Mouse (Mus musculus): ENCODE measurements at regions not wholly inside any gene's neighbourhood (a gene's known extent, or its start where the extent isn't known, plus 50 kb on each side); places are given as distances from the start of the nearest gene placed in this dataset.

GRCm38 (mm10) chr11:90844266-90844924 lies 156.2 kb upstream of the Tom1l1 start:
- Histone ChIP-seq H3K36me3 (no peaks in the 10 kb centered on the region), H3K4me1 (no peaks in the 10 kb centered on the region), H3K9me3 (replicated peaks) (no peaks in the 10 kb centered on the region), H3K27me3 (replicated peaks) (no peaks in the 10 kb centered on the region), H3K9ac (no peak overlapping the region), H3K27ac (no peak overlapping the region), H3K4me3 (no peak overlapping the region), H3K4me2 (no peak overlapping the region)
- 71% methylated on average over 15 of the region's 15 CpGs for WGBS (ENCODE audit: insufficient replicate concordance)
- no peak for ATAC-seq

DNA sequence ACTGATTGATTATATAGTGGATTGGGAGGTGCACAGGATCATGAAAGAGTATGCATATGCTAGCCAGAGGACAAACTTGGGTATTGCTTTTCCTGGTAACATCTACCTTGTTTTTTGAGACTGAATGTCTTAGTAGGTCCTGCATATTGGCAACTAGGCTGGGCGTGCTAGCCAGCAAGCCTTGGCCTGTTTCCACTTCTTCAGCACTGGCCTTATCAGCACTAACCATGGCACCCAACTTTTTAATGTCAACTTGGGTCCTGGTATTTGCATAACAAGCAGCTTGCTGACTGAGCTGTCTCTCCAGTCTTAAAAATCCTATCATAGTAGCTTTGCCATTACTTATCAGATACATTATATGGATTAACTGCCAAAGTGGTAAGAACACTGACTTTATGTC lies 150.0 kb upstream of the Tom1l1 start:
- Histone ChIP-seq H3K4me1 (no peaks in the 10 kb centered on the region), H3K27me3 (replicated peaks) (no peaks in the 10 kb centered on the region), H3K27ac (no peak overlapping the region), H3K9ac (no peak overlapping the region), H3K36me3 (no peaks in the 10 kb centered on the region), H3K4me3 (no peak overlapping the region), H3K4me2 (no peak overlapping the region), H3K9me3 (replicated peaks) (no peaks in the 10 kb centered on the region)
- 38% methylated on average over 1 of the region's 1 CpGs for WGBS (ENCODE audit: insufficient replicate concordance)
- no peak for ATAC-seq

- no peaks in the 10 kb centered on the region for H3K27me3 ChIP-seq (replicated peaks)
- no peak overlapping the region for H3K4me2 ChIP-seq
- no peak for ATAC-seq
- no peaks in the 10 kb centered on the region for H3K9me3 ChIP-seq (replicated peaks)
- H3K36me3 ChIP-seq, result no peaks in the 10 kb centered on the region
- H3K27ac ChIP-seq, result no peak overlapping the region
- WGBS (ENCODE audit: insufficient replicate concordance), result 52% methylated on average over 5 of the region's 5 CpGs
- H3K4me1 ChIP-seq, result no peaks in the 10 kb centered on the region
- no peak overlapping the region for H3K9ac ChIP-seq
- H3K4me3 ChIP-seq, result no peak overlapping the region
Observed at GRCm38 (mm10) chr11:90824761-90825160, 136.6 kb upstream of the Tom1l1 start.

GRCm38 (mm10) chr11:90816727-90817126 lies 128.6 kb upstream of the Tom1l1 start:
- WGBS (ENCODE audit: insufficient replicate concordance), result 66% methylated on average over 2 of the region's 2 CpGs
- ATAC-seq, result no peak
- H3K27ac ChIP-seq, result no peak overlapping the region
- no peaks in the 10 kb centered on the region for H3K9me3 ChIP-seq (replicated peaks)
- no peak overlapping the region for H3K4me2 ChIP-seq
- no peaks in the 10 kb centered on the region for H3K36me3 ChIP-seq
- H3K9ac ChIP-seq, result no peak overlapping the region
- no peaks in the 10 kb centered on the region for H3K4me1 ChIP-seq
- H3K27me3 ChIP-seq (replicated peaks), result no peaks in the 10 kb centered on the region
- H3K4me3 ChIP-seq, result no peak overlapping the region

- Histone ChIP-seq H3K36me3 (no peaks in the 10 kb centered on the region), H3K4me3 (no peak overlapping the region), H3K27me3 (replicated peaks) (no peaks in the 10 kb centered on the region), H3K9ac (no peak overlapping the region), H3K4me2 (no peak overlapping the region), H3K4me1 (no peaks in the 10 kb centered on the region), H3K27ac (no peak overlapping the region), H3K9me3 (replicated peaks) (no peaks in the 10 kb centered on the region)
- WGBS (ENCODE audit: insufficient replicate concordance), result 69% methylated on average over 5 of the region's 5 CpGs
- ATAC-seq, result no peak
Observed at GRCm38 (mm10) chr11:90814471-90814870, 126.3 kb upstream of the Tom1l1 start.

DNA sequence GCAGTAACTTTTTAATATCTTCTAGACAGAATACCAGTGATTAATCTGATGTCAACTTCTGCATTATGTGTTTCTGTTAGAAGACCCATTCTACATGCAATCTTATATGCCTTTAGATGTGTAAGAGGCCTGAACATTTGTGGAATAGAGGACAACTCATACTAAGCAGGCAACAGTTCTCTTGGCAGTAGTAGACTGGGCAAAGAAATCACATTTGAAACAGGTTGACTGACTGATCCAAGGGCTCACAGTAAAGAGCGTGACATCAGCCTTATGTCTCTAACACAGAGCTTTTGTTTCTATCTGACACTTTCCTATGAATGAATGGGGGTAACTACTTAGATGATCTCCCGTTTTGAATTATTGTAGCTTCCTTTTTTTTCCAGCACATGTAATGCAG lies 124.8 kb upstream of the Tom1l1 start:
- no peaks in the 10 kb centered on the region for H3K36me3 ChIP-seq
- no peak overlapping the region for H3K4me3 ChIP-seq
- no peaks in the 10 kb centered on the region for H3K9me3 ChIP-seq (replicated peaks)
- WGBS (ENCODE audit: insufficient replicate concordance), result 65% methylated on average over 2 of the region's 2 CpGs
- no peaks in the 10 kb centered on the region for H3K27me3 ChIP-seq (replicated peaks)
- H3K4me2 ChIP-seq, result no peak overlapping the region
- H3K4me1 ChIP-seq, result no peaks in the 10 kb centered on the region
- no peak overlapping the region for H3K27ac ChIP-seq
- ATAC-seq, result no peak
- no peak overlapping the region for H3K9ac ChIP-seq

DNA sequence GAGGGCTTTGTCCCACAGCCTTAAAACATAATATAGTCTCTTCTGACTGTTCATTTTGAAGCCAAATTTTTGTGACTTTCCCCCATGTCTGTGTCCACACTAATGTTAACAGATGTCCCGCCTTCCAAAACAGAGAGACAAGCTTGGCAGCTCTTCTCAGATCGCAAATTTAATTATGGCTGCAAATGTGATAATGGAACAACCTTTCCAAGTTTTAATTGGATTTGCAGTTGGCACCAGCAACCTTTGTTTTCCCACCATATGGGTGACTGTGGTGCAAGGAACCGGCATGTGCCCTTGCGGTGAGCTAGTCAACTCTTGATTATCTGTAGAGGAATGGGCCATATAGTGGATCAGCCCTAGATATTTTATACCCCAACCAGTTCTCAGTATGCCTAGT lies 124.4 kb upstream of the Tom1l1 start:
- Histone ChIP-seq H3K4me3 (no peak overlapping the region), H3K27ac (no peak overlapping the region), H3K4me1 (no peaks in the 10 kb centered on the region), H3K9ac (no peak overlapping the region), H3K9me3 (replicated peaks) (no peaks in the 10 kb centered on the region), H3K27me3 (replicated peaks) (no peaks in the 10 kb centered on the region), H3K36me3 (no peaks in the 10 kb centered on the region), H3K4me2 (no peak overlapping the region)
- 72% methylated on average over 4 of the region's 4 CpGs for WGBS (ENCODE audit: insufficient replicate concordance)
- no peak for ATAC-seq

DNA sequence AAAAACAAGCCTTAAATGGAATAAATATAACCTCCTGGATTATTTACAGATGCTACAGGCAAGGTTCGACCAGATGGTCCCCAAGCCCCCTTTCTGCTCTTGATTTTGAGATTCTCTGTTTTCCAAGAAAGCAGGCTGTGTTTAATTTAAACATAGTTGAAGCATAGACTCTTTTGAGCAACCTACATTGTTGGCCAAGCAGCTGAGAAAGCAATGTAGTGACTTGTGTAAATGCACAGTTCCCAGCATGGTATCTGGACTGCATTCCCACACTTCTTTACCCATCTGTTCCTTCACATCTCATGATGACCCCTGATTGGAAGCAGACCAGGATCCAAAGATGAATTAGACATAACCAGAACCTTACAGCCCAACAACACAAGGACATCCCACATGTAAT lies 120.3 kb upstream of the Tom1l1 start:
- Histone ChIP-seq H3K27me3 (replicated peaks) (no peaks in the 10 kb centered on the region), H3K9ac (no peak overlapping the region), H3K4me3 (no peak overlapping the region), H3K36me3 (no peaks in the 10 kb centered on the region), H3K9me3 (replicated peaks) (no peaks in the 10 kb centered on the region), H3K4me2 (no peak overlapping the region), H3K4me1 (no peaks in the 10 kb centered on the region), H3K27ac (no peak overlapping the region)
- 45% methylated on average over 1 of the region's 1 CpGs for WGBS (ENCODE audit: insufficient replicate concordance)
- ATAC-seq, result no peak

DNA sequence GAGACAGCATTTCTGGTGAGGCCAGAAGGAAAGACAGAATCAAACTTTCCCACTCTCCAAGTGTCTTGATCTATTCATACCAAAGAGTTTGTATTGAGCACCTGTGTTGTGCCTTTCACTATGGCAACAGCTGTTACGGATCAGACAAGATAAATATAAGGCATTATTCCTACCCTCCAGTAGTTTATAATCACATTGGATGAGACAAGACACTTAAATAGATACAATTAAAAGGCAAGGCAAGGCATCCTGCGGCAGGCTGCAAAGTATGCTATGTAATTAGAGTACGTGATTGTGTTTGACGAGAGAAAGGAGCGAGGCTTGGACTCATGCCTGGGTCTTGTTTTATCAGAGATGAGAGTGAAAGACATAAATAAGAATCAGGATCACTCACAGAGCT lies 119.2 kb upstream of the Tom1l1 start:
- no peaks in the 10 kb centered on the region for H3K4me1 ChIP-seq
- H3K4me2 ChIP-seq, result no peak overlapping the region
- H3K27me3 ChIP-seq (replicated peaks), result no peaks in the 10 kb centered on the region
- H3K36me3 ChIP-seq, result no peaks in the 10 kb centered on the region
- WGBS (ENCODE audit: insufficient replicate concordance), result 73% methylated on average over 5 of the region's 5 CpGs
- ATAC-seq, result no peak
- H3K9ac ChIP-seq, result no peak overlapping the region
- H3K4me3 ChIP-seq, result no peak overlapping the region
- no peaks in the 10 kb centered on the region for H3K9me3 ChIP-seq (replicated peaks)
- H3K27ac ChIP-seq, result no peak overlapping the region

DNA sequence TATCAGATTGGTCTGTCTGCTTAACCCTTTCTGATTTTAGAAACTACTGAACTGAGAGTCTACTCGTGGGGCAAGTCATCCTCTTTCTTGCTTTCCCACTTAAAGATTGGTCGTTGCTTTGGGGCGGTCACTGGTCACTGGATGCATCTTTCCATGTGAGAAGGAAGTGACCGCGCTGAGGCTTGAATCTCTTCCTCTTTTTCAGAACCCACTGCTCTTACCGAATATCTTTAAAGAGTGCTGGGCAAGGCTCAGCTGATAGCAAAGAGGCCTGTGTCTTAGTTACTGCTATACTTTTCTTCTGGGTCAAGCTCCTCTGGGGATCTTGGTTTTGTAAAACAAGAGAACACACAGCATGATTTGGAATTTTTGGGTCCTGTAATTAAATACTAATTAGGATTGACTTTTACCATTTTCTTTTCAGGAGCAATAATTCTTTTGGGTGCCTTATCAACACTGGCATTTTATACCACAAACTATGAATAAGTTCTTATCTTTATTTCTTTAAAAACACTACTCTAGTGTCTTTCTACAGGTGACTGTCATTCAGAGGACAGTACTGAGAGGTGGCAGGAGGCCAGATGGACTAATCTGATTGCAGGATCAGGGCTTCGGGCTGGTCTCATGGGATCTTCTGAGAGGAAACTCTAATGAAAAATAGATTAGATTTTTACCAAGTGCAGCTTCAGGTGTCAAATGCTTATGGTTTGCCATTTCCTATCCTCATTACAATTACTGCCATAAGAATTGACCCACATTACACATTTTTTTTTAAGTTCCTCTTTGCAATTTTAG lies 114.6 kb upstream of the Tom1l1 start:
- H3K4me3 ChIP-seq, result no peak overlapping the region
- H3K9me3 ChIP-seq (replicated peaks), result no peaks in the 10 kb centered on the region
- no peaks in the 10 kb centered on the region for H3K27me3 ChIP-seq (replicated peaks)
- no peak overlapping the region for H3K27ac ChIP-seq
- H3K9ac ChIP-seq, result no peak overlapping the region
- no peak for ATAC-seq
- H3K36me3 ChIP-seq, result no peaks in the 10 kb centered on the region
- no peak overlapping the region for H3K4me2 ChIP-seq
- 23% methylated on average over 7 of the region's 7 CpGs for WGBS (ENCODE audit: insufficient replicate concordance)
- H3K4me1 ChIP-seq, result no peaks in the 10 kb centered on the region

DNA sequence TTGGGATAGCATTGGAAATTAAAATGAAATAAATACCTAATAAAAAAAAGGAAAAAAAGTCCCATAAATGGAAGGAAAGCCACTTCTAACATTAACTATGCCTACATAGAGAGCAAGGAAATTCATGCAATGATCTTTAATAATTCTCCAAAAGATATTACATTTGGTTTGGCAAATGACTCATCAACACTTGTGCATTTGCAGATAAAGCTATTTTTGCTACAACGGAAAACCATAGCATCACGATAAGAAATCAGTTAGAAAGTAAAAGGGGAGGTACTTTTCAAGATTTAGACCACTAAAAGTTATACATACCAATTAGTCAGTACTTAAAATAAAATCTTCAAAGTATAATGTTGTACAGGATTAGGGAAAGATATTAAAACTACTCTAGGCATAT lies 109.4 kb upstream of the Tom1l1 start:
- no peak overlapping the region for H3K4me3 ChIP-seq
- no peaks in the 10 kb centered on the region for H3K27me3 ChIP-seq (replicated peaks)
- H3K9me3 ChIP-seq (replicated peaks), result no peaks in the 10 kb centered on the region
- no peaks in the 10 kb centered on the region for H3K36me3 ChIP-seq
- H3K4me1 ChIP-seq, result no peaks in the 10 kb centered on the region
- ATAC-seq, result no peak
- WGBS (ENCODE audit: insufficient replicate concordance), result 41% methylated on average over 2 of the region's 2 CpGs
- H3K4me2 ChIP-seq, result no peak overlapping the region
- no peak overlapping the region for H3K27ac ChIP-seq
- H3K9ac ChIP-seq, result no peak overlapping the region

DNA sequence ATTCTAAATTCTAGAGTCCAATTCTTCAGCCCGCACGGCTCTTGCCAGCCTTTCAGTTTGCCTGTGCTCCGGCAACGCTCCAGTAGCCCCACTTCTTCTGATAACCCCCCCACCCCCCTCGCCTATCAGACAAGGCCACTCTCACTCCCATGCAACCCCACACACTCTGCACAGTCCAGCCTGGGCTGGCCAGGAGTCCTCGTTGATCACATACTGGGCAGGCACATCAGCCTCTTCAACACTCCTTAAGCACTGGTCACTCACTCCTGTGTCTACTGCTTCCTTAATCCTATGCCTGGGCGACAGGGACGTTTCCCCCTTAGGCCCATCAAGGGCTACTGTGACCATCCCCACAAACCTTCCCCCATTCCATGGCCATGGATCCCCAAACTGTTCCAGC lies 95.4 kb upstream of the Tom1l1 start:
- H3K4me1 ChIP-seq, result no peaks in the 10 kb centered on the region
- no peak overlapping the region for H3K27ac ChIP-seq
- H3K4me2 ChIP-seq, result no peak overlapping the region
- H3K27me3 ChIP-seq (replicated peaks), result no peaks in the 10 kb centered on the region
- ATAC-seq, result peak; percentile 47; the same call in 1 of the 2 replicates
- no peak overlapping the region for H3K4me3 ChIP-seq
- no peak overlapping the region for H3K9ac ChIP-seq
- H3K9me3 ChIP-seq (replicated peaks), result no peaks in the 10 kb centered on the region
- H3K36me3 ChIP-seq, result no peaks in the 10 kb centered on the region
- 50% methylated on average over 8 of the region's 8 CpGs for WGBS (ENCODE audit: insufficient replicate concordance)
